Mouse (Mus musculus): ENCODE data around the gene Arhgap19. TPM values are rescaled to one million over a fixed set of nuclear protein-coding genes. Genes with fewer than 3 reads are reported as not detected.
A peak's percentile ranks its signal among the peaks of the same experiment; 100 is the strongest.

The Arhgap19 gene
- total and polyA plus RNA-seq, 2 experiments, result 1.2 to 1.9 TPM

GRCm38 (mm10) chr19:41813374-41813773 lies 11.5 kb upstream of the Arhgap19 start:
- no peaks in the 10 kb centered on the region for H3K79me2 ChIP-seq (ENCODE audit: control insufficient read depth, insufficient read depth, low read length)
- H3K27ac ChIP-seq (replicated peaks; ENCODE audit: insufficient read depth, low read depth, low read length), result no peak overlapping the region
- H3K36me3 ChIP-seq (ENCODE audit: control insufficient read depth, insufficient read depth, low read length), result no peaks in the 10 kb centered on the region
- no peak overlapping the region for H3K4me3 ChIP-seq (ENCODE audit: insufficient read depth, low read depth, low read length)
- DNase-seq (ENCODE audit: extremely low read depth, low read depth, low spot score), result no peak
- no peak for TF ChIP-seq POLR2A (IDR thresholded peaks at IDR 0.05; ENCODE audit: extremely low read depth, insufficient read depth, low read length)
- no peak for TF ChIP-seq CTCF (IDR thresholded peaks at IDR 0.05; ENCODE audit: low read depth, low read length)
- 95% methylated on average over 4 of the region's 4 CpGs for WGBS
- peaks cover 8% of the 10 kb centered on the region; the same call in 1 of the 2 replicates for H3K4me1 ChIP-seq (ENCODE audit: control insufficient read depth, insufficient read depth, low read length)
- no peaks in the 10 kb centered on the region for H3K27me3 ChIP-seq (ENCODE audit: control insufficient read depth, insufficient read depth, low read length)
- H3K9ac ChIP-seq (ENCODE audit: low read depth, low read length), result no peak overlapping the region

- TF ChIP-seq POLR2A (IDR thresholded peaks at IDR 0.05; ENCODE audit: extremely low read depth, insufficient read depth, low read length), result no peak
- TF ChIP-seq CTCF (IDR thresholded peaks at IDR 0.05; ENCODE audit: low read depth, low read length), result no peak
- WGBS, result 56% methylated on average over 10 of the region's 10 CpGs
- H3K36me3 ChIP-seq (ENCODE audit: control insufficient read depth, insufficient read depth, low read length), result no peaks in the 10 kb centered on the region
- H3K27ac ChIP-seq (replicated peaks; ENCODE audit: insufficient read depth, low read depth, low read length), result no peak overlapping the region
- H3K27me3 ChIP-seq (ENCODE audit: control insufficient read depth, insufficient read depth, low read length), result no peaks in the 10 kb centered on the region
- peaks cover 3% of the 10 kb centered on the region; the same call in 1 of the 2 replicates for H3K4me1 ChIP-seq (ENCODE audit: control insufficient read depth, insufficient read depth, low read length)
- DNase-seq (ENCODE audit: extremely low read depth, low read depth, low spot score), result peak; percentile 84
- H3K4me3 ChIP-seq (ENCODE audit: insufficient read depth, low read depth, low read length), result no peak overlapping the region
- H3K79me2 ChIP-seq (ENCODE audit: control insufficient read depth, insufficient read depth, low read length), result no peaks in the 10 kb centered on the region
- no peak overlapping the region for H3K9ac ChIP-seq (ENCODE audit: low read depth, low read length)
These were observed 10.7 kb upstream of the Arhgap19 start for GRCm38 (mm10) chr19:41812525-41812924.

- Histone ChIP-seq H3K27me3 (ENCODE audit: control insufficient read depth, insufficient read depth, low read length) (no peaks in the 10 kb centered on the region), H3K36me3 (ENCODE audit: control insufficient read depth, insufficient read depth, low read length) (no peaks in the 10 kb centered on the region), H3K9ac (ENCODE audit: low read depth, low read length) (no peak overlapping the region), H3K79me2 (ENCODE audit: control insufficient read depth, insufficient read depth, low read length) (no peaks in the 10 kb centered on the region), H3K27ac (replicated peaks; ENCODE audit: insufficient read depth, low read depth, low read length) (no peak overlapping the region), H3K4me3 (ENCODE audit: insufficient read depth, low read depth, low read length) (no peak overlapping the region), H3K4me1 (ENCODE audit: control insufficient read depth, insufficient read depth, low read length) (0 out of 2 replicates have a peak, but pooled peaks cover 2% of the 10 kb centered on the region)
- TF ChIP-seq POLR2A (IDR thresholded peaks at IDR 0.05; ENCODE audit: extremely low read depth, insufficient read depth, low read length), result no peak
- TF ChIP-seq CTCF (IDR thresholded peaks at IDR 0.05; ENCODE audit: low read depth, low read length), result no peak
- 95% methylated on average over 5 of the region's 5 CpGs for WGBS
- no peak for DNase-seq (ENCODE audit: extremely low read depth, low read depth, low spot score)
These were observed 8.2 kb upstream of the Arhgap19 start for GRCm38 (mm10) chr19:41810074-41810473.

DNA sequence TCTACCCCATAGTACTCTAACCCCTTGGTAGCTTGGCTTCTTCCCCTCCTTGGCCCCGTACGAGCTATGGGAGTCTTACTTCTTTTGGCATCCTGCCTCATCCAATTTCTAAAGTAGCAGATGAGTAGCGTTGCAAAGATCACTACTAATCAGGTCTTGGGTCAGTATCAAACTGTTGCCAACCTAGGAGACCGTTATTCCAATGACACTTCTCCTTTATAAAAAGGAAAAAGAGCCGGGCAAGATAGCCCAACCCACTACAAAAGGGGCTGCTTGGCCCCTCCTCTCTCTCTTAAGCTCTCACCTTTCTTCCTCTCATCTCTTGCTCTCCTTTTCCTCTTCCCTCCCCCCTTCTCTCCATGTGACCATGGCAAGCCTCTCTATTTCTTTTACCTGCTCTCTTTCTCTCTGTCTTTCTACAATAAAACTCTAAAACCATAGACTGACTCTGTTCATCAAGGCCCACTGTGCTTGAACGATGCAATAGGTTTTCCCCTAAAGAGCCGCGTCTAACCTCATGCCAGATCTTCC lies 6.3 kb upstream of the Arhgap19 start:
- no peaks in the 10 kb centered on the region for H3K27me3 ChIP-seq (ENCODE audit: control insufficient read depth, insufficient read depth, low read length)
- no peaks in the 10 kb centered on the region for H3K36me3 ChIP-seq (ENCODE audit: control insufficient read depth, insufficient read depth, low read length)
- no peak overlapping the region for H3K9ac ChIP-seq (ENCODE audit: low read depth, low read length)
- no peak overlapping the region for H3K27ac ChIP-seq (replicated peaks; ENCODE audit: insufficient read depth, low read depth, low read length)
- no peak overlapping the region for H3K4me3 ChIP-seq (ENCODE audit: insufficient read depth, low read depth, low read length)
- 0 out of 2 replicates have a peak, but pooled peaks cover 2% of the 10 kb centered on the region for H3K4me1 ChIP-seq (ENCODE audit: control insufficient read depth, insufficient read depth, low read length)
- no peak for DNase-seq (ENCODE audit: extremely low read depth, low read depth, low spot score)
- WGBS, result 81% methylated on average over 8 of the region's 8 CpGs
- H3K79me2 ChIP-seq (ENCODE audit: control insufficient read depth, insufficient read depth, low read length), result no peaks in the 10 kb centered on the region
- no peak for TF ChIP-seq POLR2A (IDR thresholded peaks at IDR 0.05; ENCODE audit: extremely low read depth, insufficient read depth, low read length)
- no peak for TF ChIP-seq CTCF (IDR thresholded peaks at IDR 0.05; ENCODE audit: low read depth, low read length)

DNA sequence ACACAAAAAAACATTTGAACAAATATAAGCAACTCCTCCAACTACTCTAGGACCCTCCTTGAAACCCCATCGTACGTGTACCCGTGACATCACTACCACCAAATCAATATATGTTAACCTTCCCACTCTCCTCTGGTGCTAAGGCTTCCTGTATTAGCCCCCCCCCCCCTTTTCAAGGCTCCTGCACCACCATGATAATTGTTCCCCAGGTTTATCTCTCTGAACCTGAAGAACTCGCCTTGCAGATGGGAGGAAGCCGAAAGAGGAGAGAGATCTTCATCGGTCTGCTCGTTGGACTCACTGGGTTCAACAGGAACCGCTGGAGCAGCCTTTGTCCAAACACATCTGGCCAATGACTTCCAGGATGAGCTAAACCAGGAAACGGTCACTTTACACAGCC lies 5.7 kb upstream of the Arhgap19 start:
- H3K27ac ChIP-seq (replicated peaks; ENCODE audit: insufficient read depth, low read depth, low read length), result no peak overlapping the region
- H3K27me3 ChIP-seq (ENCODE audit: control insufficient read depth, insufficient read depth, low read length), result no peaks in the 10 kb centered on the region
- no peaks in the 10 kb centered on the region for H3K4me1 ChIP-seq (ENCODE audit: control insufficient read depth, insufficient read depth, low read length)
- H3K4me3 ChIP-seq (ENCODE audit: insufficient read depth, low read depth, low read length), result no peak overlapping the region
- WGBS, result 78% methylated on average over 9 of the region's 9 CpGs
- H3K36me3 ChIP-seq (ENCODE audit: control insufficient read depth, insufficient read depth, low read length), result no peaks in the 10 kb centered on the region
- DNase-seq (ENCODE audit: extremely low read depth, low read depth, low spot score), result no peak
- TF ChIP-seq CTCF (IDR thresholded peaks at IDR 0.05; ENCODE audit: low read depth, low read length), result no peak
- no peak for TF ChIP-seq POLR2A (IDR thresholded peaks at IDR 0.05; ENCODE audit: extremely low read depth, insufficient read depth, low read length)
- no peaks in the 10 kb centered on the region for H3K79me2 ChIP-seq (ENCODE audit: control insufficient read depth, insufficient read depth, low read length)
- no peak overlapping the region for H3K9ac ChIP-seq (ENCODE audit: low read depth, low read length)

DNA sequence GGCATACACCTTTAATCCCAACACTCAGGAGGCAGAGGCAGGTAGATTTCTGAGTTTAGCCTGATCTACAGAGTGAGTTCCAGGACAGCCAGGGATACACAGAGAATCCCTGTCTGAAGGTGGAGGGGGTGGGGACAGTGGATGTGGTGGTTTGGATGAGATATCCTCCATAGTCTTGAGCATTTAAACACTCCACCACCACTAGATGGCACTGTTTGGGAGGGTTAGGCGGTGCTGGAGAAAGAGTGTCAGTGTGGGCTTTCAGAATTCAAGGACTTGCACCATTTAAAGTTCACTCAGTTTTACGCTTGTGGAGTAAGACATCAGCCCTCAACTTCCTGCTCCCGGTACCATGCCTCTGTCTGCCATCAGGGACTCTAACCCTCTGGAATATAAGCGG lies 4.0 kb upstream of the Arhgap19 start:
- Histone ChIP-seq H3K27me3 (ENCODE audit: control insufficient read depth, insufficient read depth, low read length) (no peaks in the 10 kb centered on the region), H3K4me1 (ENCODE audit: control insufficient read depth, insufficient read depth, low read length) (no peaks in the 10 kb centered on the region; the same call in 1 of the 2 replicates), H3K79me2 (ENCODE audit: control insufficient read depth, insufficient read depth, low read length) (no peaks in the 10 kb centered on the region), H3K4me3 (ENCODE audit: insufficient read depth, low read depth, low read length) (no peak overlapping the region), H3K9ac (ENCODE audit: low read depth, low read length) (no peak overlapping the region), H3K27ac (replicated peaks; ENCODE audit: insufficient read depth, low read depth, low read length) (no peak overlapping the region), H3K36me3 (ENCODE audit: control insufficient read depth, insufficient read depth, low read length) (no peaks in the 10 kb centered on the region)
- no peak for DNase-seq (ENCODE audit: extremely low read depth, low read depth, low spot score)
- WGBS, result 98% methylated on average over 4 of the region's 4 CpGs
- TF ChIP-seq POLR2A (IDR thresholded peaks at IDR 0.05; ENCODE audit: extremely low read depth, insufficient read depth, low read length), result no peak
- TF ChIP-seq CTCF (IDR thresholded peaks at IDR 0.05; ENCODE audit: low read depth, low read length), result peak; percentile 13; the same call in 1 of the 2 replicates

Data from liver, adult 2 months (tissue).